Mouse (Mus musculus) cerebellum, adult 2 months (tissue): ENCODE data around the gene Fam83g. TPM values are rescaled to one million over a fixed set of nuclear protein-coding genes. Genes with fewer than 3 reads are reported as not detected.

Experiments
- DNase-seq, 2 experiments: peaks; one replicate each; pipeline ENCODE4 v3.0.0; 2021
- H3K27ac ChIP-seq: fragments of 200-500 bp; 2 replicates; pipeline ENCODE4 v1.5.1; 2012; ENCODE audit warnings: low read length, control low read depth, inconsistent platforms; ENCODE audit not compliant: insufficient read depth
- H3K27me3 ChIP-seq: fragments of 200-500 bp; 2 replicates; pipeline ENCODE4 v1.6.1; 2012; ENCODE audit warnings: inconsistent platforms, mild to moderate bottlenecking, low read length, moderate library complexity; ENCODE audit not compliant: control insufficient read depth, insufficient read depth
- H3K4me1 ChIP-seq: fragments of 200-500 bp; 2 replicates; pipeline ENCODE4 v1.6.1; 2011; ENCODE audit warnings: low read length; ENCODE audit not compliant: control insufficient read depth, insufficient read depth
- H3K4me3 ChIP-seq: fragments of 200-500 bp; replicated peaks from 2 replicates; pipeline ENCODE3; 2011; ENCODE audit warnings: mild to moderate bottlenecking, low read depth, low read length, control low read depth; ENCODE audit not compliant: insufficient read depth
- CTCF ChIP-seq: fragments of 200-500 bp; IDR thresholded peaks from 2 replicates; pipeline ENCODE4 v1.5.1; 2011; ENCODE audit warnings: low read depth, mild to moderate bottlenecking, control low read depth, low read length, moderate library complexity, borderline replicate concordance; ENCODE audit not compliant: insufficient read depth
- POLR2A ChIP-seq: fragments of 200-500 bp; IDR thresholded peaks from 2 replicates; pipeline ENCODE4 v1.6.1; 2011; ENCODE audit warnings: low read length, control low read depth, borderline replicate concordance; ENCODE audit not compliant: insufficient read depth
- whole genome bisulfite sequencing: fragments of 180-500 bp; shearing (Covaris S2); methylation state at CpG from one replicate; pipeline ENCODE4 v1.1.7; 2018; 5-methylcytosine and 5-hydroxymethylcytosine counted together
- polyA plus RNA-seq: library from polyadenylated mRNA; depleted of rRNA; stranded (reverse); fragments of >200 nt; gene quantifications from 2 replicates; pipeline ENCODE4 v1.2.3, GENCODE M21; 2012

The Fam83g gene
- polyA plus RNA-seq, 1 experiment, result 0.08 TPM

DNA sequence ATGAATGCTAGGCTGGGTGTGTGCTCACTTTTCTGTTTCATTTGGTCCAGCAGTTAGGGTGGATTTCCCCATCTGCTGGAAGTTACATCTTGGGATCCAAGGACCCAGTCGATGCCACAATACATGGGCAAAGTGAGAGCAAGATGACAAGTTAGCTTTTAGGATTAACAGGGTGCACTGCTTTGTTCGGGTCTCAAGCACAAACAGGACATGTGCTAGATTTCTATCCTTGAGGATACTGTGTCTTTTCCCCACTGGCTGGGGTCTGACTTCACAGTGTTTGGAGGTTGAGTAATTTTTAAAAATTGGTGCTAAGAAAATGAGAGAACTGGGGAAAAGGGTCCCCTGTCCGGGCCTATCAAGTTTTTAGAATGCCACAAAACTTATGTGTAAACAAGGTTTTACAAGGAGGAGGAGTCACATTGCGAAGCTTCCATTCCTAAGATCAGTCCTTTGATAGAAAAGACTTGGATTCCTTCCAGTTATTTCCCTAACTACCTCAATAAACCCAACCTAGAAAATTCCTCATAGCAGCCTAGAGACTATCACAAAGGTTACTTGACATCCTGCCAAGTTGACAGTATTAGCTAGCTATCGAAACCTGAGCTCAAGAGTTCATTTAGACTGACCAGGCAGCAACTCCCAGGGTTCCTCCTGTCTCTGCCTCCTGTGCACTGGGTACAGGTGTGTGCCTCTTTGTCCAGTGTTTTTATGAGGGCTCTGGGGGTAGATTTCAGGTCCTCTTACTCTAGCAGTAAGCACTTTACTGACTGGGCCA is 40.5 kb upstream of the Fam83g start:
- 90% methylated on average over 5 of the region's 5 CpGs for WGBS
- TF ChIP-seq POLR2A, result no peak
- TF ChIP-seq CTCF, result no peak
- no peak for DNase-seq
- Histone ChIP-seq H3K4me3 (no peak overlapping the region), H3K27me3 (no peaks in the 10 kb centered on the region), H3K4me1 (peaks cover 5% of the 10 kb centered on the region), H3K27ac (no peak overlapping the region)

DNA sequence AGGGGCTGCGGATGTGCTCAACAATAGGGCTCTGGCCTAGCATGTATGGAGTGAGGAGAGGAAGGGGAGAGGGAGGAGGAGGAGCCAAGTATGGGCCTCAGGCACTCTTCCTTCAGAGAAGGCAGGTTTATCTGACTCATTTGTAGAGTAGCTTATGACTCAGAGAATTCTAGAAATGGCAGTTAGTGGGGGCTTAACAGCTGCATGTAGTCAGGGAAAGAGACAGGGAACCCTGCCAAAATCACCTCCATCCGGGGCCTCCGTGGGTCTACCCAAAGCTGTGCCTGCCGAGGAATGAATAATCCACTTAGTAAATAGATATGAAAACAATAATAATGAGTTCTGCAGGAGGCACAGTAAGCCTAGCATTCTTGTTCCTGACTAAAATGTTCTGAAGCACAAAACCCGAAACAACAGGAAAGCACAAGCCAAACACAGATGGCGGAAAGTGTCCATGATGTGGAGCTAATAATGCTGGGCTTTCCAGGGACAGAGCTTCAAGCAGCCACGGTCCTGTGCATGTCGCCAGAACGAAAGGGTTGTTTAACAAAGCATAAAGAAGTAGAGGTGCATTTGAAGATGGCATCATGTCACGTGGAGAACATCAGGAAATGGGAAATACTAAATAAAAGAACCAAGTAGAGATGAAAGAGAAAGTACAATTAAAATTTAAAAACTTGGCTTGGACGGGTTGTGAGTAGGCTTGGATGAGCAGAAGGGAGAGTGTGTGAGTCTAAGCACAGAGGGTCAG is 39.1 kb upstream of the Fam83g start:
- Histone ChIP-seq H3K4me1 (peaks cover 9% of the 10 kb centered on the region), H3K27me3 (no peaks in the 10 kb centered on the region), H3K4me3 (no peak overlapping the region), H3K27ac (no peak overlapping the region)
- 51% methylated on average over 11 of the region's 11 CpGs for WGBS
- no peak for DNase-seq
- TF ChIP-seq CTCF (no peak), POLR2A (no peak)

GRCm38 (mm10) chr11:61645357-61645857 is 38.5 kb upstream of the Fam83g start:
- Histone ChIP-seq H3K4me1 (peaks cover 9% of the 10 kb centered on the region), H3K27ac (no peak overlapping the region), H3K27me3 (no peaks in the 10 kb centered on the region), H3K4me3 (no peak overlapping the region)
- TF ChIP-seq CTCF (no peak), POLR2A (no peak)
- DNase-seq, result no peak
- 84% methylated on average over 5 of the region's 5 CpGs for WGBS

DNA sequence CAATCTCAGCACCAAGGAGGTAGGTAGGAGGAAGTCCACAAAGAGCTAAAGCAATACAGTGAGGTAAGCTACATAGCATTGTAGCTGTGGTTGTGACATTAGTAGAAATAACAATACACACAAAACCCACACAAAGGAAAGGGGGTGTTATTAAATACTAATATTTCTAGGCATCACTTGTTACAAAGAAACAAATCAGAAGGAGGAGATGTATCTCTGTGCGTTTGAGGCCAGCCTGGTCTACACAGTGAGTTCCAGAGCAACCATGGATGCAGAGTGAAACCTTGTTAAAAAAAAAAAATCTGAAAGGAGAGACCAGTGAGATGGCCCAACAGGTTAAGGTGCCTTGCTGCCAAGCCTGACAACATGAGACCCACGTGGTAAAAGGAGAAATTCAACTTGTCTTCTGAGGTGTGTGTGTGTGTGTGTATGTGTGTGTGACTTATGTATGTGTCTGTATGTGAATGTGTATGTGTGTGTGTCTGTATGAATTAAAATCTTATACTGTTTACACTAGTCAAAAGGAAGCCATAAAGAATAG is 37.3 kb upstream of the Fam83g start:
- Histone ChIP-seq H3K27me3 (no peaks in the 10 kb centered on the region), H3K4me1 (peaks cover 9% of the 10 kb centered on the region), H3K4me3 (no peak overlapping the region), H3K27ac (no peak overlapping the region)
- WGBS, result 77% methylated on average over 2 of the region's 2 CpGs
- no peak for DNase-seq
- no peak for TF ChIP-seq CTCF
- no peak for TF ChIP-seq POLR2A

GRCm38 (mm10) chr11:61647110-61647910 is 36.6 kb upstream of the Fam83g start:
- Histone ChIP-seq H3K27ac (no peak overlapping the region), H3K4me1 (peaks cover 9% of the 10 kb centered on the region), H3K4me3 (no peak overlapping the region), H3K27me3 (no peaks in the 10 kb centered on the region)
- 75% methylated on average over 10 of the region's 10 CpGs for WGBS
- TF ChIP-seq CTCF, result no peak
- TF ChIP-seq POLR2A, result no peak
- DNase-seq, result no peak

DNA sequence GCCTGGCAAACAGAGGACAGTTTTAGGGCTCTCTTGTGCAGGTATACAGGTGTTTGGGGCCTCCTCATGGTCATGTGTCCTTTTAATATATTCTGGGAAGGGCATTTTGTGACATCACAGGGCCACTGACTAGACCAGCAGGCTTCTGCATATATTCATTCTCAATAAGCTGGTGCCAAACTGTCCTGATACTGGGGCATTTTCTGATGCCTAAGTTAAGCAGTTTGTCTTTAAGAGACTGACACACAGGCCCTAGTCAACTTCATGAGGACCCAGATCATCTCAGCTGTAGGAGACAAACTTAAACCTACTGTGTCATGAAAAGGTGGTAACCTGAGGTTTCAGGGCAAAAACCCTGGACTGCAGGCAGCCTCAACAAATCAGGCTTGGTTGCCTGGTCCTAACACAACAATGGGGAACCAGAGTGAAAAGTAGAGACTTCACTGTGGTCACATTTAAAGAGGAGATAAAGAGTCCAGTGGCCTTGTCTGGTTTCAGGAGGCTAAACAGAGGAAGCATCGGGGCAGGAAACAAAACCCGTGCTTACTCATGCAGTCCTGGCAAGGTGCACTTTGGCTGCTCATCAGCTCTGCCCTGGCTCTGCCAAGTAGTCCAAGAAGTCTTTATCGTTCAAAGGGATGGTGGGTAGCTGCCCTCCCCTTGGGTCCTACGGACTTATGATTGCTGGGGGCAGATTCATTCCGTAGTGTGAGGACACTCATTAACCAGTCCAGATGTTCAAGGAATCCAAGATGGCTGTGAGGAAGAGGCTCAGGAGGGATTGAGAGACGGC is 35.7 kb upstream of the Fam83g start:
- no peak for TF ChIP-seq CTCF
- no peak for TF ChIP-seq POLR2A
- DNase-seq, result peak; percentile 37 to 54
- no peaks in the 10 kb centered on the region for H3K27me3 ChIP-seq
- no peak overlapping the region for H3K27ac ChIP-seq
- WGBS, result 25% methylated on average over 6 of the region's 6 CpGs
- peaks cover 9% of the 10 kb centered on the region for H3K4me1 ChIP-seq
- no peak overlapping the region for H3K4me3 ChIP-seq

DNA sequence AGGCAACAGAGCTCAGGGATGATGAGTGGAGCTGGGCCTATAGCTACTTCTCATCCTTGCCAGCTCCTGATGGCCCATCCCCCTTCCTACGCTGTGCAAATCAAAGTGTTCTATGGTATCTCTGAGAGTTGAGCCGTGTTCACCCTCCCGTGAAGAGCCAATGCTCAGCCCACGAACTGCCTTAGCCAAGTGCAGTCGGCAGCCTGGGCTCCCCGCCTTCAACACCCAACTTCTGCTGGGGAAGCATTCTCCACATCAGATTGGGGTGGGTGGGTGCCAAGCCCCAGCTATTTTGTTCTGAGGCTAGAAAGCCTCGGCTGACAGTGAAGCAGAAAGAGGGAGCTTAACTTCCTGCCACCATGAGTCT is 35.2 kb upstream of the Fam83g start:
- Histone ChIP-seq H3K4me3 (no peak overlapping the region), H3K27me3 (no peaks in the 10 kb centered on the region), H3K27ac (no peak overlapping the region), H3K4me1 (peaks cover 9% of the 10 kb centered on the region)
- no peak for DNase-seq
- 47% methylated on average over 7 of the region's 7 CpGs for WGBS
- TF ChIP-seq CTCF (no peak), POLR2A (no peak)
